Mouse (Mus musculus) liver, embryonic 14.5 days (tissue): Measurements from ENCODE around the gene Plbd1.

ENCODE experiments used
- CTCF ChIP-seq: IDR thresholded peaks from 2 replicates; pipeline ENCODE4 v1.5.1; 2016; ENCODE audit warnings: antibody characterized with exemption, low read depth, control low read depth
- EP300 ChIP-seq: IDR thresholded peaks from 2 replicates; pipeline ENCODE4 v1.6.1; 2016; ENCODE audit warnings: antibody characterized with exemption, low read depth

GRCm38 (mm10) chr6:136659226-136659625, 2.5 kb downstream of the Plbd1 start:
- TF ChIP-seq CTCF (no peak), EP300 (no peak)
